Mouse (Mus musculus) urinary bladder, postnatal 4 days (tissue): ENCODE results near the gene Cysrt1.
"Not testable (repeated sequence)": the region's sequence is repeated elsewhere in the genome, so short reads cannot be mapped to it uniquely, and the experiment has no call there.

Experiments used
- DNase-seq, 2 experiments: peaks; one replicate each; pipeline ENCODE4 v3.0.0; 2021 to 2022; ENCODE audit warnings: low spot score in 2 of 2

Cysrt1 gene

GRCm38 (mm10) chr2:25264851-25265250 is 22.6 kb upstream of the Cysrt1 start:
- DNase-seq: no peak

GRCm38 (mm10) chr2:25264286-25264660 is 22.0 kb upstream of the Cysrt1 start:
- no peak for DNase-seq

GRCm38 (mm10) chr2:25263623-25264285 is 21.5 kb upstream of the Cysrt1 start:
- DNase-seq: no peak

- DNase-seq: no peak
Measured at GRCm38 (mm10) chr2:25262795-25263622, 20.8 kb upstream of the Cysrt1 start.

GRCm38 (mm10) chr2:25262291-25262767 is 20.1 kb upstream of the Cysrt1 start, which contains the start of gene Tprn:
Gene Tprn (plus strand): TSS chr2:25262618.
- peak; percentile 89 to 93 for DNase-seq

GRCm38 (mm10) chr2:25261870-25262269 is 19.6 kb upstream of the Cysrt1 start:
- no peak for DNase-seq

- no peak for DNase-seq
Measured at GRCm38 (mm10) chr2:25258887-25259286, 16.6 kb upstream of the Cysrt1 start.

GRCm38 (mm10) chr2:25257250-25257649 is 15.0 kb upstream of the Cysrt1 start:
- DNase-seq: not testable (repeated sequence)

- not testable (repeated sequence) for DNase-seq
Measured at GRCm38 (mm10) chr2:25256443-25257109, 14.3 kb upstream of the Cysrt1 start.

- peak; percentile 78 to 86 for DNase-seq
Measured at GRCm38 (mm10) chr2:25255284-25255779, 13.1 kb upstream of the Cysrt1 start, which contains the start of gene Tmem203. Gene Tmem203 (plus strand): TSS chr2:25255439.

GRCm38 (mm10) chr2:25252331-25252730 is 10.1 kb upstream of the Cysrt1 start:
- DNase-seq: no peak

- DNase-seq: no peak
Measured at GRCm38 (mm10) chr2:25246183-25247072, 4.2 kb upstream of the Cysrt1 start, which contains the start of gene AL732309.1. Gene AL732309.1 (minus strand): TSS chr2:25246863.

GRCm38 (mm10) chr2:25244144-25244543 is 1.9 kb upstream of the Cysrt1 start:
- DNase-seq: no peak

- DNase-seq: no peak
Measured at GRCm38 (mm10) chr2:25243342-25243741, 1.1 kb upstream of the Cysrt1 start.

GRCm38 (mm10) chr2:25241438-25241775 is 845 bp downstream of the Cysrt1 start:
- DNase-seq: no peak

- peak; percentile 61 to 69 for DNase-seq
Measured at GRCm38 (mm10) chr2:25240723-25241437, 1.4 kb downstream of the Cysrt1 start.

- no peak for DNase-seq
Measured at GRCm38 (mm10) chr2:25240310-25240709, 1.9 kb downstream of the Cysrt1 start.

GRCm38 (mm10) chr2:25239766-25240165 is 2.5 kb downstream of the Cysrt1 start:
- no peak for DNase-seq

GRCm38 (mm10) chr2:25238106-25238505 is 4.1 kb downstream of the Cysrt1 start:
- no peak for DNase-seq

- DNase-seq: no peak
Measured at GRCm38 (mm10) chr2:25237522-25237921, 4.7 kb downstream of the Cysrt1 start.
